Mouse (Mus musculus) granulocyte monocyte progenitor cell, adult 5-6 weeks (primary cell): ENCODE results near the gene Il17rb. TPM values are rescaled to one million over a fixed set of nuclear protein-coding genes. Genes with fewer than 3 reads are reported as not detected.

Experiments used
- ATAC-seq: replicated peaks from 2 replicates; pipeline ENCODE4 v1.8.0; 2016; ENCODE audit warnings: mild to moderate bottlenecking, moderate TSS enrichment, inconsistent platforms; ENCODE audit not compliant: poor library complexity, severe bottlenecking
- total RNA-seq, 2 experiments: library from RNA; stranded (forward) in 1 of 2; stranded (reverse) in 1 of 2; fragments of 200-712, 200-1000 nt in 1 of 2; fragments of >200 nt in 1 of 2; fragmentation: Nextera tagmentation in 1 of 2; gene quantifications; 2 replicates each; pipeline ENCODE4 v1.2.3; 2014 to 2017

The Il17rb gene
- total RNA-seq, 2 experiments from 2014 or later: 4.0 to 7.2 TPM

DNA sequence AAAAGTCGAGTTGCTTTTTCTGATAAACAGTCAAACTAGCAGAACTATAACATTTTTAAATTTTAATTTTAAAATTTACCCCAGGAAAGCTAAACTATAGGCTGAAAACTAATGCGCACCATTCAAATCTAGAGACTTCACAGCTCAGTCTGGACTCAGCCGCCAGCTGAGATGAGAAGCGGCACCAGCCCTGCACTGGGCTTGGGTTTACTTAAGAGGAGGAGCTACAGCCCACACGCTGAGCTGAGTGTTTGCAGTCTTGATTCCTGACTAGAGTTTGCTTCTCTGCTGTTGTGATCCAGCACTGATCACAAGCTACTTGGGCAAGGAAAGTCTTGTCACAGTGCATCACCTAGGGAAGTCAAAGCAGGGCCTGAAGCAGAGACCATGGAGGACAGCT is 36.7 kb downstream of the Il17rb start:
- no peak for ATAC-seq

DNA sequence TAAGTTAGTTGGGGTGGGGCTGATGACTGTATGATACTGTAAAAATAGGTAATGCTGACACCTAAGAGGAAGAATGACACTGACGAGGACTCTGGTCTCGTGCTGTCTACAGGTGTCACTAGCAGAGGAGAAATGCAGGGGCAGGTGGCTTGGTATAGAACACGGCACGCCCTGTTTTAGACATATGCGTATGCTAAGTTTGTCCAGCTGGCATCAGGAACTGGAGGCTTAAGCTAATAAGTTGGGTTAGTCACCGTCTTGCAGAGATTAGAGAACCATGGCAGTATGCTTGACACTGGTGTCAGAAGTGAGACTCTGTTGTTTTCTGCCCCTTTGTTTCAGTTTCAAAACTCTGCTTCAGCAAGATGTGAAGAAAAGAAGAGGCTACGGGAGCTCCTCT is 37.2 kb downstream of the Il17rb start:
- ATAC-seq: no peak

DNA sequence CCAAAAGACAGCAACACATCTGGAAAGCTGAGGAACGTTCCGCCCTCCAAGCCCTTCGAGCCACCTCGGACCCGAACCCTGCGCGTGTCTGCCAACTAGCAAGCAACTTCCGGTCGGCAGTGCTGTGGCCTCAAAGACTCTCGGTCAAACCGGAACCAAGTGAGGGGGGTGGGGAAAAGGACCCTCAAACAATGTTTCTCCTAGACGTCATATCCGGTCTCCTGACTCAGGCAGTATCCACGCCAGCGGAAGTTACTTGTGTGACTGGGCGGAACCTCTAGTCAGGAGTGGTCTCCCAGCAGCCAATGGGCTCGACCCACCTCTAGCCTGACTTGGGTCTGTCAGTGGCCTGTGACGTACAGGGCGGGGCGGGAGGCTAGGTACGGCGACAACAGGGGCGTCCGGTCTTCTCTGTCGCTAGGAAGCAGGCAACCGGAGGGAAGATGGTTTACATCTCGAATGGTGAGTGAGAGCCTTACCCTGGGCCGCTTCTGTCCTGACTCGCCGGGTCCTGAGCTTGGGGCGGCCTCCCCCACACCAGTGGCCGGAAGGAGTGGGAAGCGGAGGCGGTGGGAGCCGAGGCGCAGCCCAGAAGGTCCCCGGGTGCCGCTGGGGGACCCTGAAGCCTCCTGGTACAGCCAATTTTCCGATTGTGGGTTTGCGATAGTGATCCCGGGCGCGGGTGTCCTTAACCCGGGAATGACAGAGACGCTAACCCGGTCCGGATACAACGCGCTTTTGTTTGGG is 40.4 kb downstream of the Il17rb start, which contains the start of gene Selenok:
TSS of gene Selenok (plus strand) at position 234 of the 747 bp plus-strand sequence.
- ATAC-seq: peak; percentile 95

DNA sequence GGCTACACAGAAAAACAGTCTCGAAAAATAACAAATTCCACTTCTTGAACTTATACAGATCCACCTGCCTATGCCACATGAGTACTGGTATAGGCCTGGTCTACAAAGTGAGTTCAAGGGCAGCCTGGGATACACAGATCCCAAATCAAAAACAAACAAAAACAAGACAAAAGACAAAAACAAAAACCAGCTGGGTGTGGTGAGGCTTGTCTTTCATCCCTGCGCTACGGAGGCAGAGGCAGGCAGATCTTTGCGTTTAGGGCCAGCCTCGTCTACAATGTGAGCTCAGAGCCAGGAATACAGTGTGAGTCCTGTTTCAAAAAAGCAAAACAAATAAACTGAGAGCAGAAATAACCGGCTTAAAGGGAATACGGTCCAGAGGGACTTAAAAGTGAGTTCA is 41.1 kb downstream of the Il17rb start:
- no peak for ATAC-seq

DNA sequence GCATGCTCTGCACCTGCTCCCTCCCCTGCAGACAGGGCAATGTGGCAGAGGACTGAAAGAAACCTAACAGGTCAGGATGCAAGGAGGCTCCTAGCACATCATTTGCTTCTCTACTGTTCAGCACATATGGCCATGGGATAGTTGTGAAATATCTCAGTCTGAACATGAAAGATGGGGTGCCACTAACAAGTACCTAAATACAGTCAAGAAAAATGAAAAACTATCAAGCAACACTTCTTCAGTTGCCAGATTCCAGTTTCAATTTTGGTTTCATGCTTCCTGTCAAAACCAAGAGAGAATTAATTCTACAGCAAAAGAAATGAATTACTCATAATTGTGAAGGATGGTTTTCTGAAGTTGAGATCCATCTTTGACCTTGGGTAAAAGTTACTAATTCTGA is 51.3 kb downstream of the Il17rb start:
- ATAC-seq: peak; percentile 30; the same call in 1 of the 2 replicates

DNA sequence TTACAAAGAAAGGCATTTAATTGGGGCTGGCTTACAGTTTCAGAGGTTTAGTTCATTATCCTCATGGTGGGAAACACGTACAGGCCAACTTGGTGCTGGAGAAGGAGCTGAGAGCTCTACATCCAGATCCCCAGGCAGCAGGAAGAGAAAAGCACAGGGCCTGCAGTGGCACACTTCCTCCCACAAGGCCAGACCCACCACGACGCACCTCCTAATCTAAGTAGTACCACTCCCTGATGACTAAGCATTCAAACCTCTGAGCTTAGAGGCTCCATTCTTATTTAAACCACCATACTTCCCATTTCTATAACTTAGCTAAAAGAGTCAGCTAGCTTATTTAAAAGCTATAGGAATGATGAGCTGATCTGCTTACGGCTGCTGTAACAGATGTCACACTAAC is 57.9 kb downstream of the Il17rb start:
- peak; percentile 98 for ATAC-seq

DNA sequence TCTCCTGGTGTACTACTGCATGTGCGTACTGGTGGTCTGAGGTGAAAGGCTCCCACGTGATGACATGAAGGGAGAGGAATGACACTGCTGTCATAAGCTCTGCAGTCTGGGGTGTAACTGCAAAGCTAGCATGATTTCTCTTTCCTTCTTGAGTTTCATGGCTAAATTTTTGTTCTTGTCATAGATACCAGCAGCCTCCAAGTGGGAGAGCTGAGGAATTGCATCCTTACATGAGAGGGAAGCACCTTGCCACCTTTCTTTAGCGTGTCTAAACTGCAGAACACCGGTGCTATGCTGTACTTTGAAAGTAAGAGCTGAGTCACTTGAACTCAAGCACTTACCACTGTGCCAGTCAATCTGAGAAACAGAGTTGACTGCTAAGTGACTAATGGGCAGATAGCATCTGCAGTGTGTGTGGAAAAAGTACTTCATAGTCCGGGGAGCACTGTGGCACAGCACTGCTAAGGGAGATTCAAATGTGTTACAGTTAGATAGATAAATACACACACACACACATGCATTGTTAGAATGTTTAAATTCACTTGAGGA is 61.9 kb downstream of the Il17rb start:
- ATAC-seq: no peak

Other genes starting within 250 kb of the Il17rb start
- gene Selenok, start 40.6 kb downstream of the Il17rb start, total RNA-seq (2014; fragmentation: Nextera tagmentation): 98.9 and 114 TPM in 2 replicates
- 189 and 222 TPM in 2 replicates for gene Selenok, start 40.6 kb downstream of the Il17rb start, total RNA-seq (2017)
- gene Actr8, start 30.6 kb downstream of the Il17rb start, total RNA-seq (2014; fragmentation: Nextera tagmentation): 28.3 and 35.6 TPM in 2 replicates
- 25.5 and 31.8 TPM in 2 replicates for gene Actr8, start 30.6 kb downstream of the Il17rb start, total RNA-seq (2017)
- gene Chdh, start 127 bp upstream of the Il17rb start, total RNA-seq (2014; fragmentation: Nextera tagmentation): 95.5 and 110 TPM in 2 replicates
- 95.6 and 95.7 TPM in 2 replicates for gene Chdh, start 127 bp upstream of the Il17rb start, total RNA-seq (2017)